Mouse (Mus musculus): ENCODE data around the gene Mthfr. TPM values are rescaled to one million over a fixed set of nuclear protein-coding genes. Genes with fewer than 3 reads are reported as not detected.
"Not testable (repeated sequence)": the region's sequence is repeated elsewhere in the genome, so short reads cannot be mapped to it uniquely, and the experiment has no call there.

The Mthfr gene
- total RNA-seq, 2 experiments from 2014 or later: 30.2 to 32.2 TPM

DNA sequence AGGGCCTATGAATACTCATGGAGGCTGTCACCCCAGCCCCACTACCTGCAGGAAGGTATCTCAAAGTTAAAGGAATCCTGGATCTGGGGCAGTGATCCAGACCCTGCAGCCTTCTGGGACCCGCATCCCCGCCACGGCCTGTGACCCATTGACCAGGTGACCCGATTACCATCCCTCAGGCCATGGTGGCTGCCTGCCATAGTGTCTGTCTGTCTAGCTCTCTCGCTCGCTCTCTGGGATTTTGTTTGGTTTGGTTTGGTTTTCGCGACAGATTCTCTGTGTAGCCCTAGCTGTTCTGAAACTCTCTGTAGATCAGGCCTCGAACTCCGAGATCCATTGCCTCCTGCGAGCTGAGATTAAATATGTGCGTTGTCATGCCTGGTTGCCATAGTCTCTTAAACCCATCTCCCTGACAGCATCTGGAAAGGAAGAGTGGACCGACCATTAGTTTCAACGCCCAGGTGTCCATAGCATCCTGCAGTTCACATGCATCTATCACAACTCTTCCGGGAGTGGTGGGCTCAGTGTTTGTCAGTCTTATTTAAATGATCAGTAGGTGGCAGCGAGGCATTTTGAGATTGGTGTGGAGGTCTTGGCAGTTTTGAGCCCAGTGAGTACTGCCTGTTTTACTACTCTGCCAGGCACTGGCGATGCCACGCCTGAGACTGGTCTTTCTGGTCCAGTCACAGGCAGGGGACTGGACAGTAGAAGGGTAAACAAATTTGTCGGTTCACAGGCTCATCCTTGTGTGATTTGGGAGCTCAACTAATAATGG lies 564 bp downstream of the Mthfr start:
- no peak for DNase-seq (ENCODE audit: low spot score in 2 of 2)

DNA sequence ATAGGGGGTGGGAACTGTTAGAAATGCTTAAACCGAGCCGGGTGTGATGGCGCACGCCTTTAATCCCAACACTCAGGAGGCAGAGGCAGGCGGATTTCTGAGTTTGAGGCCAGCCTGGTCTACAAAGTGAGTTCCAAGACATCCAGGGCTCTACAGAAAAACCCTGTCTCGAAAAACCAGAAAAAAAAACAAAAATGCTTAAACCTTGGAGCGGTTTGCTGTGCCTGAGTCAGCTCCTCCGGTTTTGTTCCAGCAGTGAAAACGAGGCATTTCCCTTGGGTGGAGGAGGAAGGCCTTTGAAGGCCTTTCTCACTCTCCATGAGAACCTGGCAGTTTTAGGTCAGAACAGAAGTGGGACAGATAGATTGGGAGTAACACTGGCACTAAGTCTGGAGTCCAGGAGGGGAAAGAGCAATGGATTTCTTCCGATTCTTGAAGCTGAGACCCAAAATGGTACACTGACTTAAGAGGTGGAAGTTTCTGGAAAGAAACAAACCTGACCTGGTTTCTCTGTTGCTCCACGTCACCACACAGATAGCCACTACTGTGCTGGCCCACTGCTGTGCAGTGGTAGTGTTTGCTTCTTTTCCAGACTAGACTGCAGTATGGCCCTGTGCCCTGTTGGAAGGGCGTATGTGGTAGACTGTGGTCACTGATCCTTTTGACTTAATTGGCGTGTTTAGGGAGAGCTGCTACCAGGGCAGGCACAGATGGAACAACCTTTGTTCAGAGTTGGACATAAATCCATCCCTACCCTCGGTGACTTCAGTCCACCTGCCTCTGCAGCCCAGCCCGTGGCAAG lies 1.4 kb downstream of the Mthfr start:
- DNase-seq (ENCODE audit: low spot score in 2 of 2): no peak

DNA sequence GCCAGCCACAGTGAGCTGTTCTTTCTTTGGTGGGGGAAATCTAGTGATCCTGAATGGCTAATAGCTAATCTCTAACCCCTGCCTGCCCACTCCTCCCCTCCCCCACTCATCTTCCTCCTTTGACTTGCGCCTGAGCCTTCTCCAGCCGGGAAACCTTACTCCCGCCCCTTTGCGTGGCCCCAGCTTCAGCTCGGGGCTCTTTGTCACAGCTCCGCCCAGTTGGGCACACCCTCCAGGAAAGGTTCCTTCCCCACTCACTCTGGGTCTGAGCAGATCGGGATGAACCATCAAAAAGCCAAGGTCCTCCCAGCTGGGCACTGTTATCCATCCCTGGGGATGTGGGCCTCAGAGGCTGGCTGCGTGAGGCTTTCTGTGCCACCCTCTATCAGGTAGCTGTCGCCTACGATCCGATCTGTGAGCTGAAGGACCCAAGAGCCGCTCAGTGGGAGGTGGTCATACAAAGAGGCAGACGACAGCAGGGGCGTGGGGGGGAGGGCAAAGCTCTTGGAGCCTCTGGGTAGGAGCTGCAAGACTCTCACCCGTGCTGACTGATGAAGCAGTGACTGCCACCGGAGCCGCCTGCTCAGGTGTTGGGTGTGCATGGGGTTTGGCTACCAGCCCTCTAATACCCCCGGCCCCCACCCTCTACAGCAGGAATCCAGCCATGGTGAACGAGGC lies 2.2 kb downstream of the Mthfr start:
- DNase-seq (ENCODE audit: low spot score in 2 of 2): peak; percentile 50 to 80

DNA sequence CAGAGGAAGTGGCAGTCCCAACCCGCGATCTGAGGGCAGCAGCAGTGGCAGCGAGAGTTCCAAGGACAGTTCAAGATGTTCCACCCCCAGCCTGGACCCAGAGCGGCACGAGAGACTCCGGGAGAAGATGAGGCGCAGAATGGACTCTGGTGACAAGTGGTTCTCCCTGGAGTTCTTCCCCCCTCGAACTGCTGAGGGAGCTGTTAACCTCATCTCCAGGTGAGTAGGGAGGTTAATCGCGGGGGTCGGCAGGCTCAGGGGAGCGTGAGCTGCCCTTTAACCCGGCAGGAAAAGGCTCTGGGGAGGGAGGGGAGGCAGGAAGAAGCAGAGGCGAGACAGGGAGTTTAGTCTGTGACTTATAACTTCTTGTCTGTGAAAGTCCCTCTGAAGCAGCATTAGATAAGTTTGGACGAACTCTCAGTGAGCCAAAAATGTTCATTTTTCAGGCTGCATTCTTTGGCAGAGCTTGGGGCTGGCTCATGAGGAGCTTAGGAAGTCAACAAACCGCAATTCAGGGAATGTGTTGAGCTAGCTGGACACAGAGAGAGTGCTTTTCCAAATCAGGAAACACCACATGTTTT lies 2.8 kb downstream of the Mthfr start:
- peak in 1 of 2 experiments; percentile 39 for DNase-seq (ENCODE audit: low spot score in 2 of 2)

DNA sequence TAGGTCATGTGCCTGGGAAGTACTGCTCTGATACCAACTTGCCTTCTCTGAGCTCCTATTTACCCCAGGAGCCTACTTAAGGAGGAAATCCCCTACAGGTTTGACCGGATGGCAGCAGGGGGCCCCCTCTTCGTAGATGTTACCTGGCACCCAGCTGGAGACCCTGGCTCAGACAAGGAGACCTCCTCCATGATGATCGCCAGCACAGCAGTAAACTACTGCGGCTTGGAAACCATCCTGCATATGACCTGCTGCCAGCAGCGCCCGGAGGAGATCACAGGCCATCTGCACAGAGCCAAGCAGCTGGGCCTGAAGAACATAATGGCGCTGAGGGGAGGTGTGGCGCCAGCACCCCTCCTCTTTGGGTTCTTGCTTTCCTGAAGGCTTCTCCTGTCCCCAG lies 4.5 kb downstream of the Mthfr start:
- not testable (repeated sequence) for DNase-seq (ENCODE audit: low spot score in 2 of 2)

DNA sequence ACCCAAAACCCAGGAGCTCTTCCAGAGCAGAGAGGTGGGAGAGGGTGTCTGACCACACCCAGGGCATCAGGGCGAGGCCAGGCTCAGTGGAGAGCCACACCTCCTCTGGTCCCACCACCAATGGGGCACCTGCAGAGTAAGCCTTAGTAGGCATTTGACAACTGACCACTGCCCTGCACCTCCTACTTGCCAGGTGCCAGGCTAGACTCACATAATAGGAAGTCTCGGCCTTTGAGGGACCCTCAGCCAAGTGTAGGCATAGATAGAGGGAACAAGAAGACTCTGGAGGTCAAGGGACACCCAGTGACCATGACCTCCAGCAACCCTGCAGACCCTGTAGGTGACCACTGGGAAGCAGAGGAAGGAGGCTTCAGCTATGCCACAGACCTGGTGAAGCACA lies 5.2 kb downstream of the Mthfr start:
- no peak for DNase-seq (ENCODE audit: low spot score in 2 of 2)

DNA sequence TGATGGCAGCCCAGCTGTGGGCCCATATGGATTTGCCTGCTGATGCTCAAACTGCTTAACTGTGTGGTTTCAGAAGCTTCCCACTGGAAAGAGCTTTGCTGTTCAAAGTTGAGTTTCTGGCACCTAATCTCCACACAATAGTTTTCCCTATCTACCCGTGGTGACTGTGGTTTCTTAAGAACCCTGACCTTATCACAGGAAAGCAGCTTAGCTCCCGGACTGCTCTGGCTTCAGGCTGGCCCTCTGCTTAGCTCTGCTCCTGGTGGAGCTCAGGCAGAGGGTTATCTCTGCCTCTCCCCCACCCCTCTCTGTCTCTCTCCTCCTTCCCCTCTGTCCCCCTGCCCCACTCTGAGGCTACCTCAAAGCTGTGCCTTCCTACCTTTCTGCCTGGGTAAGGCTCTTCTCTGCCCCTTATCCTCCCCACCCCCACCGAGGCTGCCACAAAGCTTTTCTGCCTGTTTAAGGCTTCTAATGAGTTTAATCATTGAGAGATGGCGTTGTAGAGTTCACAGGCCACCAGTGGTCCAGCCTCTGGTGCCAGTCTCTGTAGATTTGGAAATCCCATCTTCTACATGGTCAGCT lies 7.7 kb downstream of the Mthfr start:
- no peak for DNase-seq (ENCODE audit: low spot score in 2 of 2)

DNA sequence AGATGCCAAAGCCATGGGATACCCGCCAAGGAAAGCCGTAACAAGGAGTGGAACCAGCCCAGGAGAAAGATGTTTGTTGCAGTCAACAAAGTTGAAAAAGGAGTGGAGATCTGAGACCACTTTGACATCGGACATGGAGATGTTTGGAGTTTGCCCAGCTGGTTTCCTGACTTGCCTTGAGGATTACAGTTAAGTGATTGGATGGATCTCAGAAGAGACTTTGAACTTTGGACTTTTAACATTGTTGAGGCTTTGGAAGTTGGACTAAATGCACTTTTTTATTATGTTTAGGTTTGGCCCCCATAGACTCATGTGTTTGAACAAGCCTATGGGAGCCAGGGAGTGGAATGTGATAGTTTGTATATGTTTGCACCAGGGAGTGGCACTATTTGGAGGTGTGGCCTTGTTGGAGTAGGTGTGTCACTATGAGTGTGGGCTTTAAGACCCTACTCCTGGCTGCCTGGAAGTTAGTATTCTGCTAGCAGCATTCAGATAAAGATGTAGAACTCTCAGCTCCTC lies 11.6 kb downstream of the Mthfr start:
- DNase-seq (ENCODE audit: low spot score in 2 of 2): not testable (repeated sequence)

DNA sequence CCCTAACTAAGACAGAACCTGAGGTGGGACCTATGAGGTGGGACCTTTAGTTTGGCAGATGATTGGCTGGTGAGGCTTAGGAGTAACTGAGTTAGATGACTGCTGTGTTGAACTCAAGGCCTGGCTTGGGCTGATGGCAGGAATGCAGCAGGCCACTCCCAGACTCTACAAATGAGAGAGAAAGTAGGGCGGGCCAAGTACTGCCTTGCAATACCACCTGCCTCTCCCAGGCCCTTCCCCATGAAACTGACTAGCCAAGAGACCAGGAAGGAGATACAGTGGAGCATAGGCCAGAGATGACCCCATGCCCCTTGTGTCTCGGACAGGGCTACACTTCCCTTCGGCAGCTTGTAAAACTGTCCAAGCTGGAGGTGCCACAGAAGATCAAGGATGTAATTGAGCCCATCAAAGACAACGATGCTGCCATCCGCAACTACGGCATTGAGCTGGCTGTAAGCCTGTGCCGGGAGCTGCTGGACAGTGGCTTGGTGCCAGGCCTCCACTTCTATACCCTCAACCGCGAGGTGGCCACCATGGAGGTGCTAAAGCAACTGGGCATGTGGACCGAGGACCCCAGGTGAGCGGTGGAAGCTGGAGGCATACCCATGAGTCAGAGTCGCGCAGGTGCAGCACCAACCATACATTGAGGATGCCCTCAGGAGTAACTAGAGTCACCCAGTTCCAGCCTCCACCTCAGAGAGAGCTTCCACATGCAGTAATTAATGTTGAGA lies 12.3 kb downstream of the Mthfr start:
- no peak for DNase-seq (ENCODE audit: low spot score in 2 of 2)

DNA sequence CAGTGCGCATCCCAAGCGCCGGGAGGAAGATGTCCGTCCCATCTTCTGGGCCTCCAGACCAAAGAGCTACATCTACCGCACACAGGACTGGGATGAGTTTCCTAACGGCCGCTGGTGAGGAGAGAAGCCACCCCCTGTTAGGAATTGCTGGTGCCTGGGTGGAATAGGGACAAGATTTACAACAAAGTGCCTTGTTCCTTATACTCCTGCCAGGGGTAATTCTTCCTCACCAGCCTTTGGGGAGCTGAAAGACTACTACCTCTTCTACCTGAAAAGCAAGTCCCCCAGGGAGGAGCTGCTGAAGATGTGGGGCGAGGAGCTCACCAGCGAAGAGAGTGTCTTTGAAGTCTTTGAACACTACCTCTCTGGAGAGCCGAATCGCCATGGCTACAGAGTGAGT lies 13.0 kb downstream of the Mthfr start:
- no peak for DNase-seq (ENCODE audit: low spot score in 2 of 2)

DNA sequence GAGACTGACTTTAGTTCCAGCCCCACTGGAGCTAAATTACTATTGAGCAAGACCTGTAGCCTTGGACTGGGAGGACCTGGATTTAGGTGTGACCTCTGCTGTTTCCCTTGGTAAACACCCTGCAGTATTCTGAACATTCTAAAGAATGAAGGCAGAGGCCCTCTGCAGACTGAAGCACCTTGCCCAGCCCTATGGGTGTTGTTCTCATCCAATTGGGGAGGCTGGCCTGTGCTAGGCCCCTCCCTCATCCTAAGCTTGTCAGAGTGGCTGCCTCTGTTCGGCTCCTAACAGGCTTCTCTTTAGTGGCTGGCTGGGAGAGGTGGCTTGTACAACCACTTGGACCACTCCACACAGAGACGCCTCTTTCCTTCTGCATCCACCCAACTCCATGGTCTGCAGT lies 14.1 kb downstream of the Mthfr start:
- no peak for DNase-seq (ENCODE audit: low spot score in 2 of 2)

DNA sequence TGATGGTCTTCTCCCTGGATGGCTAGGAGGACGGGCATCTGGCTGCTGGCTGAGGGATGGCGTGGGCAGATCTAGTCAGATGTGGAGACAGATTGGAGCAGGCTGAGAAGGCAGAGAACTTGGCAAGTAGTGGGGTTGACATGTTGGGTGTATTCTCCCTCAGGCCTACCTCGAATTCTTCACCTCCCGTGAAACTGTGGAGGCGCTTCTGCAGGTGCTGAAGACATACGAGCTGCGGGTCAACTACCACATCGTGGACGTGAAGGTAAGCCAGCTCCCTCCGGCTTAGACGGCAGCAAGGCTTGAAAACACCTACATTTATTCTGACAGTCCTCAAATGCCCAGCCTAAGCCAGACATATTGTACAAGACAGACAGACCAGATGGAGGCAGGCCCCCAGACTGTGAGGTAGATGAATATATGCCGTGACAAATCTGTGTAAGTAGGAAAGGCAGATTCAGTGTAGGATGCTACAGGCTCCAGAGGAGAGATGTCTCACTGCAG lies 14.6 kb downstream of the Mthfr start:
- DNase-seq (ENCODE audit: low spot score in 2 of 2): no peak

DNA sequence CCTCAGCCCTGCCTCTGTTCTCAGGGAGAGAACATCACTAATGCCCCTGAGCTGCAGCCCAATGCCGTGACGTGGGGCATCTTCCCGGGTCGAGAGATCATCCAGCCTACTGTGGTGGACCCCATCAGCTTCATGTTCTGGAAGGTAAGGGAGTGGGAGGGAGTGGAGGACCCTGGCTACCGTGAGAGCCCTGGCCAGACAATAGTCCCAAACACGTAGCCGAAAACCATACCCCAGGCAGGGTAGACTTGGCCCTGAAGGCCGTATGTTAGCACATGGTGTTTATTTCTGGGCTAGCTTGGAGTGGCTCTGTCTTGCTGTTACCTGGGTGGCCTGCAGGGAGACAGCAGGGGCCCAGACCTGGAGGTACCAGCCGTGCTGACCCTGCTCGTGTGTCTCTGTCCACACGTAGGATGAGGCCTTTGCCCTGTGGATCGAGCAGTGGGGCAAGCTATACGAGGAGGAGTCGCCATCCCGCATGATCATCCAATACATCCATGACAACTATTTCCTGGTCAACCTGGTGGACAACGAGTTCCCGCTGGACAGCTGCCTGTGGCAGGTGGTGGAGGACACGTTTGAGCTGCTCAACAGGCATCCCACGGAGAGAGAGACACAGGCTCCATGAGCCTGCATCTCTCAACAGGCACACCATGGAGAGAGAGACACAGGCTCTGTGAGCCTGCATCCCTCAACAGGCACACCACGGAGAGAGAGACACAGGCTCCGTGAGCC lies 16.3 kb downstream of the Mthfr start:
- DNase-seq (ENCODE audit: low spot score in 2 of 2): peak in 1 of 2 experiments; percentile 8

DNA sequence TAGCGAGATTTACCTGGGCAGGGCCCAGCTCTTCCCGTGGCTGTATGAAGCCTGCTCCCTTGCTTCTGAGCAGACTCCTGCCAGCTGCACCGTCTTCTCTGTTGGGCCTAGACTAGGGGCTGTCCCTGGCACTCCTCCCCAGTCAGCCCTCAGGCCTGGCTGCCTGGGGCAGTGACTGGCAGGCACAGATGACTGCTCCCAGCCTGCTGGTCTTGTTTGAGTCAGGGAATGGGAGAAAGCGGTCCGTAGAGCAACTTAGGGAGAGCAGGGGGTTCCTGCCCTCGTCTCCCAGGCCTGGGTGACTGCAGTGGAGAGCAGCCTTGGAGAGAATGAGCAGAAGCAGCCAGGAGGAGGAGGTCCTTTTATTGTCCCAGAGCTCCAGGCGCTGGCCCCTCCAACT lies 17.4 kb downstream of the Mthfr start:
- DNase-seq (ENCODE audit: low spot score in 2 of 2): peak in 1 of 2 experiments; percentile 48

DNA sequence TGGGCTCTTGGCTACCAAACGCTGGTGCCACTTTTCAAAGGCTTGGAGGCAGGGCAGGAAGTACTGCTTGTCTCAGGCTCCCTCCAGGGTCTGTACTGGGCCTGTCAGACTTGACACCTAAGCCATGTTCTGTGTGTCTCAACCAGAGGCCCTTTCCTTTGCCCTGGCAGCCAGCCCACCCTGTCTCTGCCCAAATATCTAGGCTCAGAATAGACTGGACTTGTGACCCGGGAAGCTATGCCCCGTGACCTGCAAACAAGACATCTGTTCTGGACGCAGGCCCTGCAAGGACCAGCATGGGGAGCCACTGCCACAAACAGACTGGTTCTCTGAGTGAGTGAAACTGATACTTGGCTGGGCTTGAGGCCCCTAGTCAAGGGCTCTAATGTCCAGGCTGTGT lies 17.9 kb downstream of the Mthfr start:
- DNase-seq (ENCODE audit: low spot score in 2 of 2): peak in 1 of 2 experiments; percentile 70

DNA sequence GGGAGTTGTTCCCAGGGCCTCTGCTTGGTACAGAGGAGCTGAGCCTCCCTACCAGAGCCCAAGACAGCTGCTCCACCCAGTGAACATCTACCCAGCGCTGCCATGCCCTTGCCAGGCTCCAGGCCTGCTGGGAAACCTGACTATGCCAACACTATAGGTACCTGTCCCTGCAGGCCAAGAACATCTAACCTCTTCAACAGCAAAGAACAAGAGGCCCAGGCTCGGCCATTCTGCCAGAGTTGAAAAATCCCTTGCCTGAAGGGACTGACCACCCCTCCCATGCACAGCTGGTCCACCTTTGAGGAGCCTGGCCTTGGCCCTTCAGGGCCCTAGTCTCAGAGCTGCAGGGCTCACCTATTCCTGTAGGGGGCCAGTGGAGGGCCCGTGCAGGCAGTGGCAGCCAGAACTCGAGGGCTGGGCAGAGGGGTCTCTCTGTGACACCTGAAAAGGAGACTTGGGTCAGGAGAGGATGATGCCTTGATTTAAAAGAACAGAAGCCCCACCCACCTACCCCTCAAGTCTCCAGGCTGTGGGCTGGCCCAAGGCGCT lies 18.9 kb downstream of the Mthfr start:
- no peak for DNase-seq (ENCODE audit: low spot score in 2 of 2)

DNA sequence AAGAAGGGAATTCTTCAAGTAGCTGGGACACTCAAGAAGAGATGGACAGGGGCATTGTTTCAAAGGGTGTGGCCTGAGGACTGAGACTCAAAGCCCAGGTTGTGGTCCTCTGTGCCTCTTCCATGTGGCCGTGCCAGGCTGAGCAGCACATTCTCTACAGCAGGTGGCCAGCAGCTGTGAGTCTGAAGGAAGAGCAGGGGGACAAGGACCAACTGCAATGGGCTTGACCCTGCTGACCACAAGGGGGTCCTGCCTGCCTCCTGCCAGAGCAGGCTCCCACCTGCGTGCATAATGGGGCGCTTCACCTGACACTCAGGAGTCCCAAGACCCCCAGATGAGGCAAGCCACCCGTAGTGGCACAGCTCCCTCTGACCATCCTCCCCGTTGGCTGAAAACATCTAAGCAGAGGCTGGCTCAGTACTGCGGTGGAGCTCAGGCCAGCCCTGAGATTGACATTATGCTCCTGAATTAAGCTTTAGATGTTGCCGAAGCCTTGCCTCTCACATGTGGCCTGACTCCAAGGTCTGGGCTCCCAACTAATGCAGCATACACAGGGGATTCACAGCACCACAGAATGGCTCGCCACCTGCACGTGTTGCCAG lies 19.4 kb downstream of the Mthfr start:
- no peak for DNase-seq (ENCODE audit: low spot score in 2 of 2)

DNA sequence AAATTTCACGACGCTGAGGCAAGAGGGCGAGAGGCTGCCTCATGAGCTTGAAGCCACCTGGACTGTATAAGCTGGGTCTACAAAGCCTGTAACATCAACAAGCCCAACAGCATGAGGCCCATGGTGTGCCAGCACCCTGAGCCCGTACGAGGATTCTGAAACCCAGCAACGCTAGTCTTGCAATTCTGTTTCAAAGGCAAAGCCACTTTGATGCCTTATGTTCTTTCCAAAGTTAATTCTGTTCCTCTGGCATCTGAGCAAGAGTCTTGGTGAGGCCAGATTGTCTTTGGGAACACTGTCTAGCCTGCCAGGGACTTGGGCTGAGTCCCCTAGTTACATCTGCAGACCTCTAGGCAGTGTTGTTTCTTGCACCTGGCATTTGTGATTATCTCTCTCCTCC lies 20.1 kb downstream of the Mthfr start:
- DNase-seq (ENCODE audit: low spot score in 2 of 2): no peak

Data from gastrocnemius, postnatal 4 days (tissue).